Mouse (Mus musculus) thymus, postnatal 14 days (tissue): ENCODE results near the gene Rps27a.

Experiments used
- DNase-seq: peaks from one replicate; pipeline ENCODE4 v3.0.0; 2021

Gene Rps27a

DNA sequence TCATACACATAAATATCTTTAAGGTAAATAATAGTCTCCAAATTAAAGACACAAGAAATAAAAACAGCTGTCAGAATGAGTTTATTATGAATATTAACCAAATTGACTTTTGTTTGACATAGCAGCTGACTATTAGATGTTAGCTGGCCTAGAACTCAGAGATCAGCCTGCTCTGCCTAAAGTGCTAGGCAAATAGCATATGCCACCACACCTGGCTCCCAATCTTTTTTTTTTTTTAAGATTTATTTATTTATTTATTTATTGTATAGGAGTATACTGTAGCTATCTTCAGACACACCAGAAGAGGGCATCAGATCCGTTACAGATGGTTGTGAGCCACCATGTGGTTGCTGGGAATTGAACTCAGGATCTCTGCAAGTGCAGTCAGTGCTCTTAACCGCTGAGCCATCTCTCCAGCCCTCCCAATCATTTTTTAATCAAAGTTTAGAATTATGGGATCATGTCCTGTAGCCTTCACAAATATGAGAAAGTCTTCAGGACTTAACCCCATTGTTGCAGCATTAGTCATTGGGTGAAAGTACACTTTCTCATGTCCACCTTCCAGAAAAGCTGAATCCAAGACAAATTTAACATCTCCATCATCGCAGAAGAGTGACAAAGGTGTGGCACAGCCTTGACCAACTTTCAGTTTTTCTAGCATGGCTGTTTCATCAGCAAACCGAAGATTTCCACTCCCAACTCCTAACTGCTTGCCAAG lies 34.9 kb downstream of the Rps27a start:
- DNase-seq, result no peak

DNA sequence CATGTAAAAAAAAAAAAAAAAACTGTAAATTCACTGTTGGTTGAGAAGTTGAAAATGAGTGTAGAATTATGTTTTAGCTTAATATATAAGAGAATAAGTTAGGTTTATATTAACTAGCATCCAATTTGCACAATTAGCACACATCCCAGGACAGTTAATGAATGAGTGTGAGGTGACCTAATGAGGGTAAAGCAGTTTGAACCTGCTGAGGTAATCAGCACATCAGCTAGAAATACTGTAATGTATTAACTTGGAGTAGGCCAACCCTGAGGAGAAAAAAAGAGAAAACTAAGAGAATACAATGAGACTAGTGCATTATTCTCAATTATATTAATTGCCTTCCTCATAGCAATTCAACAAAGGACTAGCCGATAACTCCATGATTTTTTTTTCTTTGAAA lies 38.5 kb downstream of the Rps27a start:
- no peak for DNase-seq

DNA sequence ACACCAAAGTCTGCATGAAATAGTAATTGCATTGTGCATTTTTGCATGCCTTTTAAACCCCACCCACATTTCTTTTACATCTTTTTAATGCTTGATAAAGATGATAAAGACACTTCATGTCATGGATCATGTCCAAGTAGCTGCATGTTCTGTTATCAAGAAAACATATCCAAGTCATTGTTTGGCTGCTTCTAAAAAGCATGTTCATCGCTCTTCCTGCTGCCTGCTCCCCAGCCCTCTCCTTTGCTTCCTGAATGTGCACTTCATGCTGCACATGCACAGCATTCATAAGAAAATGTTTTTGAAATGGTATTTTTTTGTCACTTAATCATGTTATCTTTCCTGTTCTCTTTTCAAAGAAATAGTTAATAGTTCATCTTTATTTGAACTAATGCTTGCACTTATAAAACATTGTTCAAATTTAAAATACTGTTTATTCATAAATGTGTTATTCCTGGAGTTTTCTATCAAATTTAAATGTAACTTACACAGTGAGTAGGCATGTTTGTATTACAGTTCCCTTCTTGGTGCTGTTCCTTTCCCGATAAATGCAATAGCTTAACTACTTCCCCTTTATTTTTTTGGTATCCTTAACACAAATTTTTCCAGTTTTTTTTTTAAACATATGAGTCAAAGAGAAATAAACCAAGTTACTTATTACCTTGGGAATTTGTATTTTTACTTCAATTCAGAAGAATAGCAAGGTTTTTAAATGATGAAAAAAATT lies 42.8 kb downstream of the Rps27a start:
- no peak for DNase-seq

DNA sequence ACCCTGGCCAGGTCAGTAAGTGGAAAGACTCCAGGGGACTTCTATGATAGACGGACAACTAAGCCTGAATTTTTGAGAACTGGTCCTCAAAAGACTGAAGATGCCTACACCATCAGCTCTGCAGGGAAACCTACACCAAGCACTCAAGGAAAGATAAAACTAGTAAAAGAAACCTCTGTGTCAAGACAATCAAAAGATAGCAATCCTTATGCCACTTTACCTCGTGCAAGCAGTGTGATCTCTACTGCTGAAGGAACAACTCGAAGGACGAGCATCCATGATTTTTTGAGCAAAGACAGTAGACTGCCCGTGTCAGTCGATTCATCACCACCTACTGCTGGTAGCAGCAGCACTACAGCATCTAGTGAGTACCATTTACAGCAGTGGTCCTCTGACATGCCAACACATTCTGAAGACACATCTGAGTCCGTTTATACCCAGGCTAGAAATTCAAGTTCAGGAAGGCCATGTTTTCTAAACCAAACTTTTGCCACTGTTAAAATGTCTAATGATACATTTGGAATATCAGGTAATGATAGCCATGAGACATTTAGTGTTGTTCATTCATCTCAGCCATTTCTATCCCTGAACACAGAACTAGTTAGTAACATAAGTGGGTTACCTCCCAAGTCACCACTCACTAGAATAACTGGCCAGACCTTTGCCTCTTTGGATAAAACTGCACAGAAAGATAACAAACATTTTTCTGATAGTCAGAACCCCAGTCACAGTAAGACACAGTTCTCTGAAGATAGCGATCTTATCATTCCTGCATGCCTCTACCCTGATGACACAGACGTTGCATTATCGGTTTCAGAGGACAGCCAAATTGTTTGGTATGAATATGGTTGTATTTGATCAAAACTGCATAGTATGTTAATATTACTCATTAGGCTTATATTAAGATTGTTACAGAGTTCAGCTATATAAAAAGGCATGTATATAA lies 43.7 kb downstream of the Rps27a start:
- DNase-seq, result no peak

DNA sequence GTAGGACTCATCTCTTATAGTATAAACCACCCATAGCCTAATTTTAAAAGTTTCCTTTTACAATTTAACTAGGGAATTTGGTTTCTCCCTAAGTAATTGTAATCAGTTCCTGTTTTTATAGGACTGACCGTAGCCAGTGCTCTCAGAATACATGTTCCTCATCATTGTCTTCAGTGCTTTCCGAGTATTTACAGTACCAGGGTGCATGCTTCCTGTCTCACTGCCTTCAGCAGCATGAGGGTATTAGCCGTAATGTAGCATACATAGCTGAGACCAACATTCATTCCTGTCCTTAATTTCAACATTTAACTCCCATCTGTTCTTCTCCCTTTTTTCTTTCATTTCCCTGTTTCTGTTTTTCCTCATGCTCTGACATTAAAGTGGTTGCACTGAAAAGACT lies 50.9 kb downstream of the Rps27a start:
- DNase-seq, result no peak
